Mouse (Mus musculus) midbrain, postnatal 0 days (tissue): ENCODE measurements around the gene Ifi213. TPM values are rescaled to one million over a fixed set of nuclear protein-coding genes. Genes with fewer than 3 reads are reported as not detected.
"Not testable (repeated sequence)": the region's sequence is repeated elsewhere in the genome, so short reads cannot be mapped to it uniquely, and the experiment has no call there.

Experiments used
- ATAC-seq: fragments of 200-750 bp; cut with Nextera tagmentation; 2 replicates; pipeline ENCODE4 v1.8.0; 2017; ENCODE audit warnings: moderate number of reproducible peaks, mild to moderate bottlenecking, moderate TSS enrichment, moderate library complexity; ENCODE audit not compliant: low FRiP score
- DNase-seq: peaks from one replicate; pipeline ENCODE4 v3.0.0-alpha.2; 2015; ENCODE audit warnings: low spot score
- H3K27ac ChIP-seq: fragments of 300-500 bp; sonication (generic); 2 replicates; pipeline ENCODE4 v1.5.1; 2014; ENCODE audit warnings: low read depth, mild to moderate bottlenecking, low read length, mixed read lengths
- H3K27me3 ChIP-seq: fragments of 300-500 bp; sonication (generic); 2 replicates; pipeline ENCODE4 v1.6.1; 2014; ENCODE audit warnings: low read length, control low read depth, mixed read lengths; ENCODE audit not compliant: insufficient read depth
- H3K36me3 ChIP-seq: fragments of 300-500 bp; sonication (generic); 2 replicates; pipeline ENCODE4 v1.6.1; 2014; ENCODE audit warnings: low read length, control low read depth, mixed read lengths; ENCODE audit not compliant: insufficient read depth
- H3K4me1 ChIP-seq: fragments of 300-500 bp; sonication (generic); 2 replicates; pipeline ENCODE4 v1.6.1; 2014; ENCODE audit warnings: mild to moderate bottlenecking, control low read depth, antibody characterized with exemption, low read length, mixed read lengths; ENCODE audit not compliant: insufficient read depth
- H3K4me2 ChIP-seq: fragments of 300-500 bp; sonication (generic); 2 replicates; pipeline ENCODE4 v1.6.1; 2014; ENCODE audit warnings: low read depth, mild to moderate bottlenecking, low read length, mixed read lengths; ENCODE audit not compliant: poor library complexity, severe bottlenecking
- H3K4me3 ChIP-seq: fragments of 300-500 bp; sonication (generic); 2 replicates; pipeline ENCODE4 v1.5.1; 2014; ENCODE audit warnings: low read depth, mild to moderate bottlenecking, low read length, moderate library complexity
- H3K9ac ChIP-seq: fragments of 300-500 bp; sonication (generic); replicated peaks from 2 replicates; pipeline ENCODE4 v1.6.1; 2014; ENCODE audit warnings: mild to moderate bottlenecking, low read length, moderate library complexity, mixed read lengths; ENCODE audit not compliant: poor library complexity, severe bottlenecking
- H3K9me3 ChIP-seq: fragments of 300-500 bp; sonication (generic); 2 replicates; pipeline ENCODE4 v1.6.1; 2016; ENCODE audit warnings: low read length, control low read depth
- CTCF ChIP-seq: IDR thresholded peaks from 2 replicates; pipeline ENCODE4 v1.5.1; 2016; ENCODE audit warnings: antibody characterized with exemption, mild to moderate bottlenecking
- WGBS: fragments of 180-500 bp; shearing (Covaris S2); extraction: QIAGEN DNeasy Blood & Tissue Kit; methylation state at CpG from one replicate; pipeline ENCODE4 v1.1.7; 2014; 5-methylcytosine and 5-hydroxymethylcytosine counted together
- polyA plus RNA-seq: library from polyadenylated mRNA; unstranded; fragments of >200 nt; fragmentation: Nextera tagmentation; extraction: Ambion mirVana; gene quantifications from 2 replicates; pipeline ENCODE4 v1.2.1, GENCODE M21; 2015
- total RNA-seq: library from RNA; depleted of rRNA; stranded (reverse); fragments of >200 nt; gene quantifications from 2 replicates; pipeline ENCODE4 v1.2.3, GENCODE M21; 2014

Gene Ifi213
- total and polyA plus RNA-seq, 2 experiments from 2014 or later: 0.22 TPM; not detected in 1

DNA sequence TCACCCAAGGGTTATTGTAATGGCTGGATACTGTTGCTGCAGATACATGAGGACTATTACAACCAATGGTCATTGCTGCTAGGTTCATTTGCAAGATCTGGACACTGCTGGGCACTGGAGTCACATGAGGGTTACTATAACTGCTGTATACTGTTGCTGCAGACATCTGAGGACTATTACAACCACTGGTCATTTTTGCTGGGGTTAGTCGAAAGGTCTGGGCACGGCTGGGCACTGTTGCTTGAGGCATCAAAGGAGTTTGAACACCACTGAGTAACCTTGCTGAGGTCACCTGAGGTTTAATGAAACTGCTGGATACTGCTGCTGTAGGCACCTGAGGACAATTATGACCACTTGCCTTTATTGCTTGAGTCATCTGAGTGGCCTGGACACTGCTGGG lies 9.4 kb downstream of the Ifi213 start:
- not testable (repeated sequence) for DNase-seq, ATAC-seq, H3K4me1 ChIP-seq, H3K36me3 ChIP-seq, H3K9ac ChIP-seq, H3K9me3 ChIP-seq, H3K27ac ChIP-seq, H3K4me2 ChIP-seq, H3K27me3 ChIP-seq, H3K4me3 ChIP-seq
- WGBS: 98% methylated on average over 2 of the region's 2 CpGs

DNA sequence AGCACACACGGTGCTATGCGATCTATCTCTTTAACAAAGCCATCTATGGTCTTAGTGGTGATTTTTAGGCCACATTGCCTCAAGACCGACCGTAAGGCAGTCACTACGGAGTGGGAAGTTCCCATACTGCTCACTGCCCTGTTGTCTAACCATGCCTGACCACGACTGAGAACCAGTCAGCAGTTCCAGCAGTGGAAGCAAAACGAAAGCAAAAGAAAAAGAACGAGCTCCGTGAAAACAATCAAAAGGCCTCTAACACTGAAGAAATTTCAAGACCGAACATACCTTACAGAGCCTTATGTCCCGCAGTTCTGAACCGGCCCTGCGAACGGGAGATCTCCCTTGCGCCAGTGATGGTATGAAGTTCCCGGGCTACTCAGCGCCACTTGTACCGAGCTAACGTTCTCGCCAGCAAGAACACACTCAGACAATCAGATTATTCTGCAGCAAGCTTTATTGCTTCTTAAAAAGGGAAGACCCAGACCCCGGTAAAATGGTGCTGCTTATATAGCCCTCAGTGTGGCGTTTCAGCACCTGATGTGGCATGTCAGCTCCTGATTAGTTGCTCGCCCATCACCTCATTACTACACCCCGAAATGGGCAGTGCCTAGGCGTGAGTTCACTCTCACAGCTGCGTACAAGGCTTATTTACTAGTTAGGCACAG lies 19.0 kb downstream of the Ifi213 start:
- H3K4me1 ChIP-seq: no peaks in the 10 kb centered on the region
- H3K27ac ChIP-seq: no peak overlapping the region
- no peaks in the 10 kb centered on the region for H3K36me3 ChIP-seq
- H3K4me2 ChIP-seq: no peak overlapping the region
- H3K9ac ChIP-seq: no peak overlapping the region
- peaks cover 22% of the 10 kb centered on the region; the same call in 1 of the 2 replicates for H3K9me3 ChIP-seq
- no peak overlapping the region for H3K4me3 ChIP-seq
- WGBS: 94% methylated on average over 26 of the region's 26 CpGs
- no peak for ATAC-seq
- TF ChIP-seq CTCF: no peak
- no peak for DNase-seq
- H3K27me3 ChIP-seq: no peaks in the 10 kb centered on the region

DNA sequence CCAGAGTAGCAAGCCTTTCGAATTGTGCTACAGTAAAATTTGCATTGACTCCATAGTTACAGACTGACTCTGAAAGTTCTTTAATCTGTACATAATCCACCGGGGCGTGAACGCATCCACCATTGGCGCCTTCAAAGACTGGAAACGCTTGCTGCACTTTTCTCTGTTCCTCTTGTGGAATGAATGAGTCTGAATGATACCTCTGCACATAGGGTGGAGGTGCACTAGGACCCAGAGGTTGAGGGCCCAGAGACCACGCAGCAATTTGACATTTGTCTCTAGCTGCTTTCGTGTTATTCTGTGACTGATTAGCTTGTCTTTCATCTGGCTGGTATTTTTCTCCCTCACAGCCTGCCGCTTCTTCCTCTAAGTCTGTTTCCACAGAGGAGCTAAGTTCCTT lies 20.0 kb downstream of the Ifi213 start:
- 95% methylated on average over 9 of the region's 9 CpGs for WGBS
- ATAC-seq: no peak
- Histone ChIP-seq H3K36me3 (no peaks in the 10 kb centered on the region), H3K27me3 (no peaks in the 10 kb centered on the region), H3K4me2 (no peak overlapping the region), H3K9me3 (peaks cover 22% of the 10 kb centered on the region; the same call in 1 of the 2 replicates), H3K27ac (no peak overlapping the region), H3K4me1 (no peaks in the 10 kb centered on the region), H3K9ac (no peak overlapping the region), H3K4me3 (no peak overlapping the region)
- no peak for DNase-seq
- TF ChIP-seq CTCF: no peak

DNA sequence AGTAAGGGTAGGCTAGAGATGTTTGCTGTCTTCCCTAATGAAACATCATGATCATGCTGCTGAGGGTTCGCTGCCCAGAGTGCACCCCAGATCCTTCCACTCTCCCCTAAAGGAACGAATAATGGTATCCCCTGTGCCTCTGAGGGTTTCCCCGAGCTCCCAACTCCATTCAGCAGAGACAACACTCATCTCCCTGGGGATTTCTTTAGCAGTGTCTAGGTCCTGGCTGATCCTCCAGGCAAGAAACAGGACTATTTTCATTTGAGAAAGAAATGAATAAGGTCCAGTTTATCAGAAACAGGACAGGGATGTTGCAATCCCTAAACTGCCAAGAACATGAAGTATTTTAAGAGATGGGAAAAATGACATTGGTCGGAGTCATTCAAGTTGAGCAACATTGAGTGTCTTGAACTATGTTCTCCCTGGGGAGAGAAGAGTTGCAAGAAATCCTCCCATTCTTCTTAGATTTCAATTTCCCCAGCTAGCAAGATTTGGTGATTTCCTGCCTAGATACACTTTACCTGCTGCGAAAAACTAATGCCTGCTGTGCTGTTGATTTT lies 48.5 kb downstream of the Ifi213 start:
- H3K36me3 ChIP-seq, DNase-seq, H3K27me3 ChIP-seq, H3K4me2 ChIP-seq, H3K4me1 ChIP-seq, H3K4me3 ChIP-seq, H3K9me3 ChIP-seq, H3K27ac ChIP-seq, H3K9ac ChIP-seq, ATAC-seq: not testable (repeated sequence)
- 85% methylated on average over 5 of the region's 5 CpGs for whole genome bisulfite sequencing

DNA sequence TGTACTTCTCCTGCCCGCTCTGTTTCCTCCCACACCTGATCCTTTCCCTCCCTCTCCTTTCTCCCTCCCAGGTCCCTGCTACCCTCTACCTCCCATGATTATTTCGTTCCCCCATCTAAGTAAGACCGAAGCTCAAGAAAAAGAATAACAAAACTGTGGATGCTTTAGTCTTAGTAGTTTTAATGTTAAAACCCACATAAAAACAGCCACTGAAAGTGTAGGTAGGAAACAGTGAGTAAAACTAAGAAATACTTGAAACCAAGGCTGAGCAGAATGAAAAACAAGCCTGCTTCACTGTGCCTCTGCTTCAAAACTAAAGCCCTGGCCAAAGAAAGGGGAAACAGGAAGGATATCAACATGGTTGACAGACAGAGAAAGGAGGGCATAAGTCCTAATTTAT lies 50.3 kb downstream of the Ifi213 start:
- not testable (repeated sequence) for ATAC-seq, H3K27me3 ChIP-seq, DNase-seq

DNA sequence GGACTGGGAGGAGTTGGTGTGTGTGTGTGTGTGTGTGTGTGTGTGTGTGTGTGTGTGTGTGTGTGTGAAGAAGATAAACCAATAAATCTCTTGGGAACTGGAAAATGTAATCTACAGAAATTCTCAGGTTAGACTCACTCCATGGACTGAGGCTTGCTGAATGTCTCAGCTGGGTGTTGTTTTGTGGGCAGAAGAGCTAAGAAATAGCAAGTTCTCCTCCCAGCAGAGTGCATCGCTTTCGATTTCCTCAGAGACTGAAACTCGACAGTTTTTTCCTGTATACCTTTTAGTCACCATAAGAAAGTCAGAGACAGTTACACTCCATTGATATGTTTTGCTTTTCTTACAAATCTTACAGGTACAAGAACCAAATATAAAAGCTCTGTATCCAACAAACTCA lies 63.3 kb downstream of the Ifi213 start, which contains the start of gene Ifi214:
TSS of gene Ifi214 (minus strand) at position 167 of the 400 bp plus-strand sequence.
- not testable (repeated sequence) for H3K4me3 ChIP-seq, H3K9ac ChIP-seq, H3K27ac ChIP-seq, H3K4me1 ChIP-seq, ATAC-seq, H3K9me3 ChIP-seq, H3K4me2 ChIP-seq, H3K36me3 ChIP-seq, H3K27me3 ChIP-seq, DNase-seq
- 90% methylated on average over 3 of the region's 3 CpGs for WGBS

More for the DNA sequence above, 50.3 kb downstream of the Ifi213 start:
- WGBS: 84% methylated on average over 3 of the region's 3 CpGs
- H3K9ac ChIP-seq, H3K9me3 ChIP-seq, H3K4me2 ChIP-seq, H3K4me1 ChIP-seq, H3K4me3 ChIP-seq, H3K36me3 ChIP-seq, H3K27ac ChIP-seq: not testable (repeated sequence)
